Mouse (Mus musculus) limb, embryonic 14.5 days (tissue): Measurements from ENCODE around the gene Hsd17b3. TPM values are rescaled to one million over a fixed set of nuclear protein-coding genes. Genes with fewer than 3 reads are reported as not detected.

Experiments
- ATAC-seq: fragments of 200-750 bp; cut with Nextera tagmentation; 2 replicates; pipeline ENCODE4 v1.8.0; 2017; ENCODE audit warnings: low read depth, moderate number of reproducible peaks, moderate TSS enrichment; ENCODE audit not compliant: low FRiP score
- DNase-seq: peaks from one replicate; pipeline ENCODE4 v3.0.0-alpha.2; 2015; ENCODE audit warnings: low spot score
- H3K27ac ChIP-seq: fragments of 300-500 bp; sonication (generic); replicated peaks from 2 replicates; pipeline ENCODE4 v1.5.1; 2014; ENCODE audit warnings: low read depth, mild to moderate bottlenecking, low read length, moderate library complexity, mixed read lengths
- H3K27me3 ChIP-seq: fragments of 300-500 bp; sonication (generic); 2 replicates; pipeline ENCODE4 v1.6.1; 2014; ENCODE audit warnings: low read length, mixed read lengths; ENCODE audit not compliant: control insufficient read depth, insufficient read depth
- H3K36me3 ChIP-seq: fragments of 300-500 bp; sonication (generic); 2 replicates; pipeline ENCODE4 v1.6.1; 2014; ENCODE audit warnings: mild to moderate bottlenecking, low read length, moderate library complexity, mixed read lengths; ENCODE audit not compliant: control insufficient read depth, insufficient read depth
- H3K4me1 ChIP-seq: fragments of 300-500 bp; sonication (generic); 2 replicates; pipeline ENCODE4 v1.6.1; 2014; ENCODE audit warnings: antibody characterized with exemption, low read length, mixed read lengths; ENCODE audit not compliant: control insufficient read depth, insufficient read depth
- H3K4me2 ChIP-seq: fragments of 300-500 bp; sonication (generic); replicated peaks from 2 replicates; pipeline ENCODE4 v1.6.1; 2014; ENCODE audit warnings: low read depth, mild to moderate bottlenecking, low read length, moderate library complexity; ENCODE audit not compliant: severe bottlenecking
- H3K4me3 ChIP-seq: fragments of 300-500 bp; sonication (generic); replicated peaks from 2 replicates; pipeline ENCODE4 v1.5.1; 2014; ENCODE audit warnings: low read length
- H3K9ac ChIP-seq: fragments of 300-500 bp; sonication (generic); 2 replicates; pipeline ENCODE4 v1.6.1; 2014; ENCODE audit warnings: mild to moderate bottlenecking, low read depth, low read length, moderate library complexity; ENCODE audit not compliant: severe bottlenecking
- H3K9me3 ChIP-seq: fragments of 300-500 bp; sonication (generic); 2 replicates; pipeline ENCODE4 v1.6.1; 2016; ENCODE audit warnings: low read length; ENCODE audit not compliant: control insufficient read depth
- POLR2A ChIP-seq: fragments of 200-500 bp; IDR thresholded peaks from 2 replicates; pipeline ENCODE4 v1.8.0; 2012; ENCODE audit warnings: inconsistent platforms, mild to moderate bottlenecking, moderate library complexity, borderline replicate concordance; ENCODE audit not compliant: insufficient read depth, insufficient read length; ENCODE audit errors: extremely low read depth
- WGBS: fragments of 180-500 bp; shearing (Covaris S2); extraction: QIAGEN DNeasy Blood & Tissue Kit; methylation state at CpG from one replicate; pipeline ENCODE4 v1.1.7; 2014; 5-methylcytosine and 5-hydroxymethylcytosine counted together
- polyA plus RNA-seq, 2 experiments: library from polyadenylated mRNA; depleted of rRNA in 1 of 2; stranded (reverse) in 1 of 2; unstranded in 1 of 2; fragments of >200 nt; fragmentation: Nextera tagmentation in 1 of 2; extraction: Ambion mirVana in 1 of 2; gene quantifications; 2 replicates each; pipeline versions ENCODE4 v1.2.1 to v1.2.3; 2012 to 2014

Gene Hsd17b3
- polyA plus RNA-seq, 2 experiments = not detected

- Histone ChIP-seq H3K4me1 (peaks cover 12% of the 10 kb centered on the region), H3K9me3 (no peaks in the 10 kb centered on the region), H3K27ac (no peak overlapping the region), H3K9ac (no peak overlapping the region), H3K36me3 (no peaks in the 10 kb centered on the region), H3K4me3 (no peak overlapping the region), H3K27me3 (no peaks in the 10 kb centered on the region), H3K4me2 (no peak overlapping the region)
- no peak for DNase-seq
- TF ChIP-seq POLR2A = no peak
- ATAC-seq = 0 out of 2 replicates have a peak, but pooled peaks have one; percentile 5
- 49% methylated on average over 15 of the region's 15 CpGs for WGBS
Measured at GRCm38 (mm10) chr13:64022786-64023468, 66.1 kb downstream of the Hsd17b3 start.

GRCm38 (mm10) chr13:64020902-64021311 is 68.1 kb downstream of the Hsd17b3 start:
- 9% methylated on average over 7 of the region's 7 CpGs for WGBS

GRCm38 (mm10) chr13:64018586-64019141 is 70.4 kb downstream of the Hsd17b3 start:
- WGBS = 67% methylated on average over 10 of the region's 10 CpGs
- Histone ChIP-seq H3K9ac (no peak overlapping the region), H3K36me3 (no peaks in the 10 kb centered on the region), H3K4me1 (peaks cover 12% of the 10 kb centered on the region), H3K27me3 (no peaks in the 10 kb centered on the region), H3K4me3 (no peak overlapping the region), H3K4me2 (no peak overlapping the region), H3K9me3 (no peaks in the 10 kb centered on the region), H3K27ac (no peak overlapping the region)
- ATAC-seq (no peak), DNase-seq (peak; percentile 23)
- no peak for TF ChIP-seq POLR2A

More at GRCm38 (mm10) chr13:64020902-64021311, 68.1 kb downstream of the Hsd17b3 start:
- ATAC-seq = peak; percentile 80
- Histone ChIP-seq H3K4me1 (peaks cover 12% of the 10 kb centered on the region), H3K27ac (peak overlapping the region; percentile 49; the same call in 1 of the 2 replicates), H3K4me2 (no peak overlapping the region), H3K9me3 (no peaks in the 10 kb centered on the region), H3K27me3 (no peaks in the 10 kb centered on the region), H3K9ac (no peak overlapping the region), H3K4me3 (no peak overlapping the region), H3K36me3 (no peaks in the 10 kb centered on the region)
- TF ChIP-seq POLR2A = no peak
- peak; percentile 85 for DNase-seq

GRCm38 (mm10) chr13:64016048-64016447 is 73.0 kb downstream of the Hsd17b3 start:
- H3K36me3 ChIP-seq = no peaks in the 10 kb centered on the region
- no peaks in the 10 kb centered on the region for H3K9me3 ChIP-seq
- no peak for DNase-seq
- no peak overlapping the region for H3K4me3 ChIP-seq
- no peak overlapping the region for H3K27ac ChIP-seq
- no peak for TF ChIP-seq POLR2A
- WGBS = 76% methylated on average over 4 of the region's 4 CpGs
- H3K9ac ChIP-seq = no peak overlapping the region
- ATAC-seq = no peak
- no peaks in the 10 kb centered on the region for H3K27me3 ChIP-seq
- H3K4me2 ChIP-seq = no peak overlapping the region
- H3K4me1 ChIP-seq = peaks cover 8% of the 10 kb centered on the region

GRCm38 (mm10) chr13:64011157-64011556 is 77.9 kb downstream of the Hsd17b3 start:
- 74% methylated on average over 4 of the region's 4 CpGs for WGBS
- DNase-seq (no peak), ATAC-seq (no peak)
- no peak for TF ChIP-seq POLR2A
- H3K36me3 ChIP-seq = no peaks in the 10 kb centered on the region
- H3K27me3 ChIP-seq = no peaks in the 10 kb centered on the region
- H3K4me1 ChIP-seq = no peaks in the 10 kb centered on the region
- H3K9ac ChIP-seq = no peak overlapping the region
- no peak overlapping the region for H3K27ac ChIP-seq
- no peak overlapping the region for H3K4me3 ChIP-seq
- no peaks in the 10 kb centered on the region for H3K9me3 ChIP-seq
- H3K4me2 ChIP-seq = no peak overlapping the region

Other genes starting within 250 kb of the Hsd17b3 start
- 6.4 and 8.3 TPM in 2 replicates for gene Slc35d2, start 40.1 kb upstream of the Hsd17b3 start, polyA plus RNA-seq (2012; rRNA removed)
- gene Slc35d2, start 40.1 kb upstream of the Hsd17b3 start, polyA plus RNA-seq (2014; fragmentation: Nextera tagmentation; extraction: Ambion mirVana) = 5.5 and 6.0 TPM in 2 replicates
- 14.2 and 17.2 TPM in 2 replicates for gene Zfp367, start 64.0 kb upstream of the Hsd17b3 start, polyA plus RNA-seq (2012; rRNA removed)
- 20.2 and 21.0 TPM in 2 replicates for gene Zfp367, start 64.0 kb upstream of the Hsd17b3 start, polyA plus RNA-seq (2014; fragmentation: Nextera tagmentation; extraction: Ambion mirVana)
- 27.6 and 33.9 TPM in 2 replicates for gene Habp4, start 72.6 kb upstream of the Hsd17b3 start, polyA plus RNA-seq (2012; rRNA removed)
- gene Habp4, start 72.6 kb upstream of the Hsd17b3 start, polyA plus RNA-seq (2014; fragmentation: Nextera tagmentation; extraction: Ambion mirVana) = 30.1 and 35.2 TPM in 2 replicates
- gene Cdc14b, start 186.1 kb upstream of the Hsd17b3 start, polyA plus RNA-seq (2012; rRNA removed) = 15.3 TPM in 2 replicates
- gene Cdc14b, start 186.1 kb upstream of the Hsd17b3 start, polyA plus RNA-seq (2014; fragmentation: Nextera tagmentation; extraction: Ambion mirVana) = 16.1 and 18.2 TPM in 2 replicates
- gene Aaed1, start 223.5 kb upstream of the Hsd17b3 start, polyA plus RNA-seq (2012; rRNA removed) = 19.3 and 19.8 TPM in 2 replicates
- gene Aaed1, start 223.5 kb upstream of the Hsd17b3 start, polyA plus RNA-seq (2014; fragmentation: Nextera tagmentation; extraction: Ambion mirVana) = 31.9 and 32.8 TPM in 2 replicates